Mouse (Mus musculus) left cerebral cortex, adult 9 months (tissue): ENCODE data around the gene Exoc1.

Experiments
- DNase-seq, 2 experiments: peaks; one replicate each; pipeline ENCODE4 v3.0.0; 2022; ENCODE audit warnings: low spot score in 2 of 2

Gene Exoc1

GRCm38 (mm10) chr5:76529040-76529703, at the start of gene Exoc1:
Gene Exoc1 (plus strand): TSS chr5:76529311.
- DNase-seq = peak; percentile 90 to 96

DNA sequence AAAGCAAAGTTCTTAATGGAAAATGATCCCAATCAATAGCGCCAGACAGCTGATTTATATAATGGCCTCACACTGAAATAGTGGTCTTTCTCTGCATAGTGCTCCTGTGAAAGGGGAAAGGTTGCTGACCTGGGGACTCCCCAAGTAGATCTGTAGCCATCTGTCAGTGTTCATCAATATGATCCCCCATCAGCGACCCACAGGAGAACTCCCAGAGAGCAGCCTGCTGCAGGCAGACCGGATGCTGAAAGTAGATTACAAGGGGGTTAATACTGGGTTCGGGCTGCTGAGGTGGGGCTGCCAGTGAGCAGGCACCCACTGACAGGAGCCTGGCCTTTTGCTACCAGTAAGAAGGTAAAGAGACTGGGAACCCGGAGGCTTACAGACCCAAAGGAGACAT, 45.3 kb upstream of the Exoc1 start, which contains the start of gene Gm7271:
TSS of gene Gm7271 (plus strand) at position 230 of the 400 bp plus-strand sequence.
- DNase-seq = no peak

DNA sequence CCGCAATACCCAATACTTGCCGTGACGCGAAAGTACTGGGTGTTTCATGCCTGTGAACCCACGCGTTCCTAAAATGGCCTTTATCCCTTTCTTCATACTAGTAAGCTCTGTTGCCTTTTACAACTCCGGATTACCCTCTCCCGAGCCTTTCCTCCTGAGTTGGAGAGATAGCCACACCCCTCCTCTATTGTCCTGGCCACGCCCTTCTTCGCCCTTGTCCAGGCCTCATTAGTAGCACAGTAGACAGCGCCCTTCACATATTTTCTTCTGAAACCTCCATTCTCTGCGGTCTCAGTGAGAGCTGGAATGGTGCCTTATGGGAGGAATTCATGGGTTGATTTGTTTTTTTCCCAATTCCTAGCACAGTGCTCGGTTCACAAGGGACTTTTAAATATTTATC, 34.0 kb upstream of the Exoc1 start:
- DNase-seq = no peak

- DNase-seq = no peak
Observed at GRCm38 (mm10) chr5:76522446-76522845, 6.7 kb upstream of the Exoc1 start.

DNA sequence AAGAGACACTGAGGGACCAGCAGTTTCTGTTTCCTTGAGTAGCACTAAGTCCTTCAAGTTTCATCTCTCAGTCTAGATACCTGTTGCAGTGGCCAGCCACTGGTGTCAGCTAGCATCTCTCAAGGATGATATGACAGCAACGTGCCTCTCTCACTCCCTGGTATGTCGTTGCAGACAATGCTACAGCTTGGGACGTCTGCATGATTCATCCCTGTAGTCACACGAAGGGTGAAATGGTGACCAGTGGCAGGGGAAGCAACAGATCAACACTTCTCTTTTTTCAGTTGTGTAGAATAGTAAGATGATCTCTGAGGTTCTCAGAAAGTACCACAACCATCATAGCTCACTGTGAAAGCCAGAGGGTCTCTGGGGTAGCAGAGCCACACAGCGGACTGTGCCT, 4.5 kb upstream of the Exoc1 start:
- DNase-seq = no peak

- DNase-seq = no peak
Observed at GRCm38 (mm10) chr5:76525066-76525465, 4.0 kb upstream of the Exoc1 start.

DNA sequence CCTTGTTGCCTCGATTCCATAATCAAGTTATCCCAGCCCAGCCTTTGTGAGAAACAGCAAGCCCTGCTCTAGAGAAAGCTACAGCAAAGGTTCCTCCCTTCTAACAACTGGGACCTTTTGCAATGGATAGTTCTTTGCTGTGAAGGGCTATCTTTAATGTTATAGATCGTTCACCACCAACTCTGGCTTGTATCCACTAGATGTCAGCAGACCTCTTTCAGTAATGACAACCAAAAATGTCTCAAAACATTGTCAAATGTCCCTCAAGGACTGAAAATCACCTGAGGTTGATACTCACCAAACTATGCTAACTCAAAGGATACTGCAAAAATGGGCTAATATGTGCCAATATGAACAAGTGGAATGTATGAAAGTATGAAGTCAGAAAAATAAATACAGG, 3.3 kb upstream of the Exoc1 start:
- no peak for DNase-seq

GRCm38 (mm10) chr5:76529704-76530066, 574 bp downstream of the Exoc1 start:
- DNase-seq = no peak

- no peak for DNase-seq
Observed at GRCm38 (mm10) chr5:76533186-76533585, 4.1 kb downstream of the Exoc1 start.

- DNase-seq = no peak
Observed at GRCm38 (mm10) chr5:76536231-76536630, 7.1 kb downstream of the Exoc1 start.

DNA sequence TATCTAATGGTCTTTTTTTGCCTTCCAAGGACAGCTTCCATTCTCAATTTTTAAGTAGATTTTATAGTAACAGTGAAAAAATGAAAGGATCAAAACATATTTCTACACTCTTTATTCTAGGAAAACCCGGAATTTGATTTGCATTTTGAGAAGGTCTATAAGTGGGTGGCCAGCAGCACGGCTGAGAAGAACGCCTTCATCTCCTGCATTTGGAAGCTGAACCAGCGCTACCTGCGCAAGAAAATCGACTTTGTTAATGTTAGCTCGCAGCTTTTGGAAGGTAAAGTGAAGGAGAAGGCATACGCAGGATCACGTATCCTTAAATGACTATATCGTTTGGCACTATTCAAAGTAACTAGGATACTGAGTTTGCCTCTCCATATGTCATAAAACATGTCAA, 8.5 kb downstream of the Exoc1 start:
- DNase-seq = peak in 1 of 2 experiments; percentile 41

- DNase-seq = peak; percentile 42 to 69
Observed at GRCm38 (mm10) chr5:76540181-76540580, 11.1 kb downstream of the Exoc1 start.

DNA sequence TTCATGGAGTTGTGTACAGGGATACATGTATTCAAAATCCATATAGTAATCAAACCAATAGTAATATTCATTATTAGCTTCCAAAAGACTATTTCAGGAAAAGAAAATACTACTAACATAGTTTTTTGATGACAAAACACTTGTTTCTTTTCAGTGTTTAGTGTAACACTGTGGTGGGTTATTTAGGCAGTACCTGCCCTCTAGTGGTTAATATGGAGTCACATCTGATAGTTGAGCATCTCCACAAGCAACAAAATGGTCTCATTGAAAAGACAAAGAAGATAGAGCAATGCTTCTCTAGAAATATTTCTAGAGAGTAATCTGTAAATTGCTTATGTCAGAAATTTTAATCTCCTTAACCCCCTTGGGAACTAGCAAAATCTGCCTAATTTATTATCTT, 11.7 kb downstream of the Exoc1 start:
- no peak for DNase-seq

DNA sequence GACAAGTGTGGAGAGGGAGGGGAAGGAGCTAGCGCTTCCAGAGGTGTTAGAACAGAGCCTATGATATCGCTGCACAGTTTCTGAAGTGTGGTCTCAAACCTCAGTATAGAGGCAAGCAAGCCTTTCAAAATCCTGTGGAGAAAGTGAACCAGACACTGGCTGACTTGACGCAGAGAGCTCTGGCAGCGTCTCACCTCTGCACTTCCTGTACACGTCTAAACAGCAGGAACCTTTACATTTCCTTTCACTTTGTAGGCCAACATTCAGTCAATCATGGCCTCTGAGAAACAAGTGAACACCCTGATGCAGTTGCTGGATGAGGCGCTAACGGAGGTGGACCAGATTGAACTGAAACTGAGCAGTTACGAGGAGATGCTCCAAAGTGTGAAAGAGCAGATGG, 14.1 kb downstream of the Exoc1 start:
- DNase-seq = no peak

- no peak for DNase-seq
Observed at GRCm38 (mm10) chr5:76550426-76550825, 21.3 kb downstream of the Exoc1 start.

- peak in 1 of 2 experiments; percentile 65 for DNase-seq
Observed at GRCm38 (mm10) chr5:76565321-76565720, 36.2 kb downstream of the Exoc1 start.

DNA sequence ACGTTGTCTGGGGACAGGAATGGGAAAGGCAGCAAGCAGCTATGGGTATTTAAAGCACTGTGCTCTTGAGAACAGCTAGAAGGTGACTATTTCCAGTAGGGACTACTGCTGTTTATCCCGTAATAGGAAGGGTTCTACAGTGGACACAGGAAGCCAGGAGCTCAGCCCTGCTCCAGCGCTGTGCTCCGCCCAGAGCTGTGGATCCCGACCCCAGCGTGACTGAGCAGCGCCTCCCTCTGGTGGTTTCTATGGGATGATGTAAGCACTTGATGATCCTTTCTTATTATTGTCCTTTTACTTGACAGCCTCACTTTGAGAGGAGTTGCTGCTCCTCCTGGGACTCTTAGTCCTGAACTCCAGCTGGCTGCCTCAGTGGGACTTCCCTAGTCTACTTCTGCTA, 45.1 kb downstream of the Exoc1 start:
- DNase-seq = no peak

- DNase-seq = no peak
Observed at GRCm38 (mm10) chr5:76577026-76577425, 47.9 kb downstream of the Exoc1 start.

DNA sequence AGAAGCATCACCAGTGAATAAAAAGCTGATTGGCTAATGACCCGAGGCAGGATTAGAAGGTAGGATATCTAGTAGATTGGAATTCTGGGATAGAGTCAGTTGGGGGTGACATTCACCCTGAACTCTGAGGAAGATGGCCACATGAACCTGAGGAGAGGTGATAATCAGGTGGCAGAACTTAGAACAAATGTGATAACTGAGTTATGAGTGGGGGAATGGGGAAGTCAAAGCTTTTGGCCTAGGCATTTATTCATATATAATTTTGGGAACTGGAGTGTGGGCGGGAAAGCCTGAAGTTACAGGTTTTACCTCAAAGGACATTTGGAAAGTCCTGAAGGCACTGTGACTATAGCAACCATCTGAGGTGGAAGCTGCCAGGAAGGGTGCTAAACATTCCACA, 56.3 kb downstream of the Exoc1 start:
- DNase-seq = no peak

- DNase-seq = peak; percentile 42 to 77
Observed at GRCm38 (mm10) chr5:76588551-76589283, 59.6 kb downstream of the Exoc1 start, which contains the start of gene Cep135. Gene Cep135 (plus strand): TSS chr5:76588698.

DNA sequence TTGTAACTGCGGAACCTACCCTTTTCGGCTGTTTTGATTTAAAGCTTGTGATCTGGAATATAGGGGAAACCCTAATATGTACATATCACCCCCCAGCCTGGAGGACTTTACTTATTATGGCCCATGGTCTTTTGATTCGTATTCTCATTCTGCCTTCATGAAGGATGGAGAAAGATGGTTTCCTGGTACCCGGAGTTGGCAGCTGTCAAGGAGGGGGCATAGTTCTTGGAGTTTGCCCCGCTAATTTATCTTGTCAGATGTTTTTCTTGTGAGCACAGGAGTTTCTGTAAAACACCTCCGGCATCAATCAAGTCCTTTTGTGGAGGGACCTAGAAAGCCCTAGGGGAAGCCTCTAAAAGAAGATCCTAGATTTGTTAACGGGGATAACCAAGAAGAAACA, 60.2 kb downstream of the Exoc1 start:
- DNase-seq = no peak

DNA sequence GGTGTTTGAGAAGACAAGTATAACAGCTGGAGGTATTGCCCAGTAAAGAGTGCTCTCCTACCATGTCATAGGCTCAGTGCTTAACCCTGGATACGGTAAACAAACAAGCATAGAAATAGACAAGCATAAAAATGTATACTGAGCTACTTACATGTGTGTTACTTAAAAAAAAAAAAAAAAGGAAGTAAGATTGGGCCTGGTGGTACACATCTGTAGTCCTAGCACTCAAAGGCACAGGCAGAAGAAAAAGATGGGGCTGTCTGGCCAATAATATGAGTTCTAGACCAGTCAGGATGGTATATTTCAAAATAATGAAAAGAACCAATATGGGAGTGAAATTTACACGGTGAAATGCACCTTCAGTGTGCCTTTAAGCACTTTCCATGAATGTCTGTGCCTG, 60.9 kb downstream of the Exoc1 start:
- DNase-seq = no peak

DNA sequence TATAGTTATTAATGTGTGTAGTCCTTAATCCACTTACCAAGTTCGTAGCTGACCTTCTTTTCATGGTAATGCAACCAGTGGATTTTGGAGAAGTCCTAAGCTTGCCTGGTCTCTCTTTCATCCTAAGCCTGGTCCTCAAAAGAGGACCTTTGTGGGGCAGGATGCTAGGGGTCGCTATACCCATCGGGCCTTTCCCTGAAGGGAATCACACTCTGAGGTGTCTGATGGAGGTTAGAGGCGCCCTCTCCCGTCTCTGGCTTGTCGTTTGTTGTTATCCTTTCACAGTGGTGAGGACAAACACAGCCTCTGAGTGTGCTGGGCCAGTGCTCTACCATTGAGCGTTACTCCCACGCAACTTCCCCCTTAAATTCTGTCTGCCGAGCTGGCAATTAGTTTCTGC, 62.8 kb downstream of the Exoc1 start:
- no peak for DNase-seq
